Mouse (Mus musculus) brain, embryonic 14.5 days (tissue): ENCODE data around the gene Dnah17.

Source experiments
- CTCF ChIP-seq: fragments of 200-500 bp; IDR thresholded peaks from 2 replicates; pipeline ENCODE4 v1.5.1; 2012; ENCODE audit warnings: inconsistent platforms, mild to moderate bottlenecking, moderate library complexity, borderline replicate concordance; ENCODE audit not compliant: insufficient read depth, insufficient read length; ENCODE audit errors: extremely low read depth
- POLR2A ChIP-seq: fragments of 200-500 bp; IDR thresholded peaks from 2 replicates; pipeline ENCODE4 v1.6.1; 2012; ENCODE audit warnings: mild to moderate bottlenecking, inconsistent platforms, borderline replicate concordance; ENCODE audit not compliant: poor library complexity, insufficient read depth, insufficient read length, severe bottlenecking; ENCODE audit errors: extremely low read depth

DNA sequence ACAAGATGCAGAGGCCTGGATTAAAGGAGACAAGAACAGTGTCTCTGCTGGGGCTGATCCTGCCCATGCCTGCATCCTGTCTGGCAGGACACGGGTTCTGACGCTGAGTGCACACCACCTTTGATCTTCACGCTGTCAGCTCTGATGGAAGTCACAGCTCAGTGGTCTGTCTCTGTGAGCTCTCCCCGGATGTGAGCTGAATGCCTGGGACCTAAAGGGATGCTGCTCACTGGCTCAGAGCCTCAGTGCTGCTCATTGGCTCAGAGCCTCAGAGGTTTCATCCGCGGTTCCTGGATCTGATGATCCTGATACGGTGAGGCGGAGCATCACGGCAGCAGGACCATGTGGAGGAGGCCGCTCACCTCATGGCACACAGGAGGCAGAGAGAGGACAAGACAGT is 31.8 kb upstream of the Dnah17 start:
- TF ChIP-seq CTCF: no peak
- TF ChIP-seq POLR2A: no peak
